Mouse (Mus musculus): ENCODE measurements around the gene Denr. TPM values are rescaled to one million over a fixed set of nuclear protein-coding genes. Genes with fewer than 3 reads are reported as not detected.

Denr gene
- total RNA-seq (2021), result 10 to 100 TPM; 67.7 to 70.2 TPM

DNA sequence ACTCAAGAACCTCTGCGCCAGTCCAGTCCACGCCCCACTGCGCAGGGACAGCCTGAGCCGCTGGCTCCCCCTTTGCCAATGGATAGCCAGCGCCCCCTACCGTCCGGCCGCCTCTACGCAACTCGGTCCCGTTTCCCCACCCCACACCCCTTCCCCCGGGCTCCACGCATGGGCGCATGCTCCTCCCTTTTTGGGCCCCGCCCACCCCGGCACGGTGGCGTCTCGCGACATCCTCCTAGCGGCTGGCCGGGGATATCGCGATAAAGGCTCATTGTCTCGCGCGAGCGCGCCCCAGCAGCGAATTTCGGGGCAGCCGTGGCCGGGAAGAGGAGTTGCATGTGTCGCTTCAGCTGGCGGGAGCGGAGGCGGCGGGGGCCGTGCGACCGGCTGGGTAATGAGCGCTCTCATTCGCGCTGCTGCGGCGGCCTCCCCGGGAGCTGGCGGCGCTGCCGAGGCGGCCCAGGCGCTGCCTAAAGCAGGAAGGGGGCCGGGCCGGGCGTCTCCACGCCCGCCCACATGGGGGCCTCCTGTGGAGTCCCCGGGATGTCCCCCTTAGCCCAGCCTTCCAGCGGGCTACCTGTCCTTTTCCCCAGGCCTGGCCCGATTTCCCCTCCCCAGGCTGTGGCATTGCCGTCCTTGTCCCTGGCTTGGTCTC, at the start of gene Denr:
TSS of gene Denr (plus strand) at position 200 of the 655 bp plus-strand sequence.
- intact Hi-C loops (cut with DNase I), result loop anchor here (1.0 to 10.0 kb wide), 5 partner anchors 80 to 282 kb away; partner anchors contain the start of genes Clip1, Kntc1, Rsrc2 and Zcchc8
- peak; percentile 99 for DNase-seq (ENCODE audit: low spot score in 2 of 2)

- DNase-seq (ENCODE audit: low spot score in 2 of 2), result no peak
- intact Hi-C loops (cut with DNase I), result no loop called here
Observed at GRCm38 (mm10) chr5:123858798-123859197, 48.2 kb upstream of the Denr start.

DNA sequence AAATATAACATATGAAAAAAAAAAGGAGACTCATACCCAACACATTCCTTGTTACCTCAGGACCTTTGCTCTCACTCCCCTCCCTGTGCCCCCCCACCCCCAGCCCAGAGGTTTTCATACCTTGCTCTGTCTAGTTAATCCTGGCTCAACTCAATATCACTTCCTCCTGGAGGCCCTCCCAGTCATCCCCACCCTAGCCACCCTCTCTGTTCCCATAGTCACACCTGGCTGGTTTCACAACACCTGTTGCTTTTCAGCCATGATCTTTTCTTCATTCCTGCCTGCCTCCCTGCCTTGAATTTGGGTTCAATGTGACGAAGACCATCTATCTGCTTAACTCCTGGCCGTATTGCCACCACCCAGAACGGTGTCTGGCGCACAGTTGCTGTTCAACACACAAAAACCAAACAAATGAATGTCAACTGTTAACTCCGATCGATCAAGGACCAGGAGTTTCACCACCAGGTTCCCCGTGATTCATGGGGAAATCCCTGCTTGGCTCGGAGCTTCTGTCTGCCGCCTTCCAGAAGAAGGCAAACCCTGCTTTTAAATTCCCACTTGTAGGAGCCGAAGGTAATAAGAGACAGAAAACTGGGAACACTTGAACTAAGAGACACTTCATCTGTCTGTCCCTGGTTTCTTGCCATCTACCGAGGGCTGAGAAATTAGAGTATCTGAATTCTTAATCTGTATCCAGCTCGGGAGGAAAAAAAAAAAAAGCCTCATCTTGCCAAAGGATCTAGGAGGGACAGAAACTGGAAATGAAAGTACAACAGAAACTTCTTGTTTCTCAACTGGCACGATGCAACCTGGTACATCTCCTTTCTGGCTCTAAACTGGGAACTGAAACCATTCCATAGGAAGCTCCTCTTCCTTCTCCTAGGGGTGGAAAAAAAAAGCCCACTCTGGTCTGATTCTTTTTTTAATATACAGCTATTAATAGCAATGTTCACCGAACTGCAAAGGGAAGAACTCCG, 44.3 kb upstream of the Denr start:
- intact Hi-C loops (cut with DNase I), result no loop called here
- no peak for DNase-seq (ENCODE audit: low spot score in 2 of 2)

DNA sequence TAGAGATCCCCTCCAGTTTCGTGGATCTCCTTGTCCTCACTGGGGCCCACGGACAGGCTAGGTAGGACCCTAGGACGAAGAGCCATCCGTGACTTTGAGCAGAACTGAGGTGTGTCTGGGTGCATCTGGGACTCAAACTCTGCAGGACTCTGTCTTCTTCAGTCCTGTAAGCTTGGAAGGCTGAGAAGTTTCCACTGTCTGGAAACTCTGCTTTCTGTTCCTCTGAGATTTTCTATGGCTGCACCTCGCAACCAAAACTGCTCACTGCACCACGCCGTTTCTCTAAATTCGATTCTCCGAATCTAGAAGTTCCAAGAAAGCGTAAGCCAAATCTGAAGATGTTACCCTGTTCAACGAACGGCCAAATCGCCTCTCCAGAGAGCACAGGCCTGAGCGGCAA, 43.0 kb upstream of the Denr start:
- no peak for DNase-seq (ENCODE audit: low spot score in 2 of 2)
- intact Hi-C loops (cut with DNase I), result no loop called here

DNA sequence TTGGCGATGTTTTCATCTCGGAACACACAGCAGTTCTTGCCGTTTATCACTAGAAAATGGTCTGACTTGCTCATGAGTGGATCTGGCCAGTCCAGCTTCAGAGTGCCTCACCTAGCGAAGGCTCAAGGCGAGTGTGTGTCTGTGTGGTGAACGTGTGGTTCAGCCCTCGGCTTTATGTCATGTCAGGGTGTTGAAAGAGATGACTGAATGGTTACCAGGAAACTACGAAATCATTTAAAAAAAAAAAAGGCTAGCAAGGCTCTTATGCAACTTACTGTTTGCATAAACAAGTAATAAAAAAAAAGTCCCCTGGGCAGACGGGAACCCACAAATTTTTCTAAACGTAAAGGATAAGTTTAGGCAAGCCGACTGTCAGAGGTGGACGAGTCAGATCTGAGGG, 41.6 kb upstream of the Denr start, which contains the start of gene Hcar2:
TSS of gene Hcar2 (minus strand) at position 135 of the 400 bp plus-strand sequence.
- intact Hi-C loops (cut with DNase I), result no loop called here
- DNase-seq (ENCODE audit: low spot score in 2 of 2), result no peak

DNA sequence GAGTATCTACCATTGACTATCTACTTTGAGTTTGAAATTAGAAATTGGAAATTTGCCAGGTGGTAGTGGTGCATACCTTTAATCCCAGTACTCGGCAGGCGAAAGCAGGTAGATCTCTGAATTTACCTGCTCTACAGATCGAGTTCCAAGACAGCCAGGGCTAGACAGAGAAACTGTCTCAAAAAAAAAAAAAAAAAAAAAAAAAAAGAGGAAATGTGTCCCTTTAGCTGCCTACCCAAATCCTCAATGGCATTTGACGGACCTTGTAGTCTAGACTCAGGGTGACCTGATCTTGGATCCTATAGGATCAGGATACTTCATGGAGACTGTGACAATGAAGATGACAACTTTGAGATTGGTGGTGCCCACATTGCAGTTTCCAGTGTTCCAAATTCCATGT, 40.5 kb upstream of the Denr start:
- no peak for DNase-seq (ENCODE audit: low spot score in 2 of 2)
- intact Hi-C loops (cut with DNase I), result no loop called here

DNA sequence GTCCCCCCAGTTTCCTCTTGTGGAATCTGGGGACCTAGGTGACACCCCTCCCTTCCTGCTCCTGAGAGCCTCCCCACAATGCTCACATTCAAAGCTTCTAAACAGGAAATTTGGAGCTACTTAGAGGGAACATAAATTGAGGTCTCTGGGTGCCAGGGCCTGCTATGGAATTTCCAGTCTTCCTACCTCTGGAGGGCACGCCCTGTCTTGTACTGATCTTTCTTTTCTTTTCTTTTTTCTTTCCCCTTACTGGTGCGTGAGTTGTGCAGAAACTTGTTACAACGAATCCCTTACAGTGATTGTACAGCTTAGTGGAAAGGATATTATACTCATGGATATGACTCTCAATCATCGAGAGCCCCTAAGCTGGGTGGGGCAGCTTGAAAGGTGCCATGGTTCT, 37.4 kb upstream of the Denr start:
- intact Hi-C loops (cut with DNase I), result no loop called here
- no peak for DNase-seq (ENCODE audit: low spot score in 2 of 2)

GRCm38 (mm10) chr5:123874177-123874576, 32.8 kb upstream of the Denr start:
- intact Hi-C loops (cut with DNase I), result no loop called here
- no peak for DNase-seq (ENCODE audit: low spot score in 2 of 2)

- intact Hi-C loops (cut with DNase I), result no loop called here
- DNase-seq (ENCODE audit: low spot score in 2 of 2), result no peak
Observed at GRCm38 (mm10) chr5:123878056-123878455, 28.9 kb upstream of the Denr start.

- intact Hi-C loops (cut with DNase I), result no loop called here
- DNase-seq (ENCODE audit: low spot score in 2 of 2), result no peak
Observed at GRCm38 (mm10) chr5:123879928-123880327, 27.0 kb upstream of the Denr start, which contains the start of gene Hcar1. Hcar1 (minus strand) TSS chr5:123880020.

DNA sequence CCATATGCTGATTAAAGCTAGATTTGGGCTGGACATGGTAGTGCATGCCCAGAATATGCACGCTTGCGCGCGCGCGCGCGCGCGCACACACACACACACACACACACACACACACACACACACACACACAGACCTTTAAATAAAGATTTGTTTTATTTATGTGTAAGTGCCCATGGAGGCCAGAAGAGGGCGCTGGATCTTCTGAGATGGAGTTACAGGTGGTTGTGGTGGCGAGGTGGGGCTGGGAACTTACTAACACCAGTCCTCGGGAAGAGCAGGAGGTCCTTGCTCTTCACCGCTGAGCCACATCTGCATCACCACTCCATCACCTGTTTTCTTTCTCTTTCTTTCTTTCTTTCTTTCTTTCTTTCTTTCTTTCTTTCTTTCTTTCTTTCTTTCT, 26.2 kb upstream of the Denr start:
- intact Hi-C loops (cut with DNase I), result no loop called here
- DNase-seq (ENCODE audit: low spot score in 2 of 2), result no peak

GRCm38 (mm10) chr5:123883891-123884290, 23.1 kb upstream of the Denr start:
- DNase-seq (ENCODE audit: low spot score in 2 of 2), result no peak
- intact Hi-C loops (cut with DNase I), result no loop called here

DNA sequence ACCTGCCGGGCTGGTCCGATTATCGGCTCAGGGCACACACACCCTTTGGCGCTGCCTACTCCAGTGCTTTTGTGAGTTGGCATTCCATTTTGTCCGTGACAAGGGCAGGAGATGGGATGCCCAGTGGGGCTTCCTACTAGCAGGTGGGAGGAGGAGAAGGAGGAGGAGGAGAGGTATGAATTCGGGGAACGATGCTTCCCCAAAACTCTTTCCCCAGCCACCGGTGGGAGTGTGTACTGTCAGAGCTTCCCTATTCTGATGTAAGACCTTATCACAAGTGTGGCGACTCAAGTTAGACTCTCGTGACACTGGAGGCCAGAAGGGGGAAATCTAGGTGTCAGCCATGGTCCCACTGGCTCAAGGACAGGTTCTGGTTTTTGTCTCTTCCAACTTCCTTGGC, 22.6 kb upstream of the Denr start:
- DNase-seq (ENCODE audit: low spot score in 2 of 2), result no peak

GRCm38 (mm10) chr5:123886365-123886764, 20.6 kb upstream of the Denr start:
- intact Hi-C loops (cut with DNase I), result no loop called here
- no peak for DNase-seq (ENCODE audit: low spot score in 2 of 2)

More for the DNA sequence above, 22.6 kb upstream of the Denr start:
- intact Hi-C loops (cut with DNase I), result no loop called here

DNA sequence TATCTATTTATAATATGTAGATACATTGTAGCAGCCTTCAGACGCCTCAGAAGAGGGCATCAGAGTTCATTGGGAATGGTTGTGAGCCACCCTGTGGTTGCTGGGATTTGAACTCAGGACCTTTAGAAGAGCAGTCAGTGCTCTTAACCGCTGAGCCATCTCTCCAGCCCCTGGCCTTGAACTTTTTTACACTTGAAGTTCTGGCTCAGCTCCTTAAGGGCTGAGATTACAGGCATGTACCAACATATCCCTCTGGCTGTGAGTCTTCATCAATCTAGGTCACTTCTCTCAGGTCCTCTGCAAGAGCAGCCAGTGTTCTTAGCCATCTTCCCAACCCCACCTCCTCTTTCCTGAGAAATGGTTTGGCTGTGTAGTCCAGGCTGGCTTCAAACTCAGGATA, 16.7 kb upstream of the Denr start:
- intact Hi-C loops (cut with DNase I), result no loop called here

GRCm38 (mm10) chr5:123890987-123891386, 16.0 kb upstream of the Denr start:
- DNase-seq (ENCODE audit: low spot score in 2 of 2), result no peak
- intact Hi-C loops (cut with DNase I), result no loop called here

More for the DNA sequence above, 16.7 kb upstream of the Denr start:
- DNase-seq (ENCODE audit: low spot score in 2 of 2), result no peak

GRCm38 (mm10) chr5:123891669-123892068, 15.3 kb upstream of the Denr start:
- no peak for DNase-seq (ENCODE audit: low spot score in 2 of 2)
- intact Hi-C loops (cut with DNase I), result no loop called here

- intact Hi-C loops (cut with DNase I), result no loop called here
- DNase-seq (ENCODE audit: low spot score in 2 of 2), result no peak
Observed at GRCm38 (mm10) chr5:123893520-123893919, 13.5 kb upstream of the Denr start.

DNA sequence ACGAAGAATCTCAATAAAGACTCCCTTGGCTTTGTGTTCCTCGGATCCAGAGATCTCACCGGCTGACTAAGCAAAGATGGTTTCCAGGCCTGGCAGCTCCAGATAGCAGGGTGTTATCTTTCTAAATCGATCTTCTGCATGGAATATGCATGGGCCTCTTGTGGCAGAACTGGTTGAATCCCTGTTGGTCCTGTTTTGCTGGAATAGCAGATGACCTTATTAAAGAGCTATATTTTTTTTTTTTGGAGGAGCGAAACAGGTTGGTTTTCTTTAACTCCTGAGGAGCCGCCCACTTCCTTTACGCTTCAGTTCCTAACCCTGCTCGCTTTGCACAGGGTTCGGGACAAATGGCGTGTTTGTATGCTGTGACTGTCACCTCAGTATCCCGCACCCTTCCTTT, 10.6 kb upstream of the Denr start:
- no peak for DNase-seq (ENCODE audit: low spot score in 2 of 2)
- intact Hi-C loops (cut with DNase I), result no loop called here

- intact Hi-C loops (cut with DNase I), result no loop called here
- DNase-seq (ENCODE audit: low spot score in 2 of 2), result no peak
Observed at GRCm38 (mm10) chr5:123897352-123897751, 9.6 kb upstream of the Denr start.

All from left cerebral cortex, postnatal 36 days (tissue).